Mouse (Mus musculus) CD4-positive, CD25-positive, alpha-beta regulatory T cell, adult 9 weeks (primary cell): ENCODE data around the gene Stard3nl. TPM values are rescaled to one million over a fixed set of nuclear protein-coding genes. Genes with fewer than 3 reads are reported as not detected.

ENCODE experiments used
- polyA plus RNA-seq: library from polyadenylated mRNA; unstranded; fragments of 100-300 nt; shearing (Covaris generic); gene quantifications from one replicate; pipeline ENCODE4 v1.2.1, GENCODE M21; 2017

Gene Stard3nl
- 41.9 TPM for polyA plus RNA-seq

DNA sequence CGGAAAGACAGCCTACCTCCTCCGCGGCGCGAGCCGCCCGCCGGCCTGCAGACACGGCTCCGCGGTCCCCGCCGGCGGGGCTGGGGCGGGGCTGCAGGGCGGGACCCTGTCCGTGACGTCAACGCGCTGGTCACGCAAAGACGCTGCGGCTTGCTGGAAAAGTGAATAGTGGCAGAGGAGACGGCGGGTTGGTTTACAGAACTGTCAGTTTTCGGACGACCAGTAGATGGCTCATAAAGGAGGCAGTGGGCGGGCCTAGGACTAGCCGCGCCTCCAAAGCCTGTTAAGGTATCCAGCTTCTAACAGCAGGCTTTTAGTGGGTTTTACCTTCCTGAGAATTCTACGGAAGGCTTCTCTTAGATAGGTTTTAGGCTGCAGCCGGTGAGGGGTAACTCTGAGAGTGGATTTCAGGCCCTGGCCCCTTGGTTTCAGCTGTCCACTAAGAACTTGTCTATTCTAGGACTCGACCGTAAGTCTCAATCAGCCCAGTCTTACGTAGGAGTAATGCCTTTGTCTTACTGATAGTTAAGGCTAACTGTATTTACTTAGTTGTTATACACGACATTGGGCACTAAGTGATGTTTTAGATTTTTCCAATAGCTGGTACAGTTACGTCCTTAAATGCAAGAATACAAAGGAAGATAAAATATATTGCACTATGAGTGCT is at the start of gene Stard3nl:
Gene Stard3nl, minus strand, starts transcription at position 108 of the 667 bp plus-strand sequence.

Other genes starting within 250 kb of the Stard3nl start
- gene Epdr1, start 224.1 kb upstream of the Stard3nl start, polyA plus RNA-seq, result 0.67 TPM
- not detected for gene Sfrp4, start 227.3 kb upstream of the Stard3nl start, polyA plus RNA-seq